Mouse (Mus musculus): ENCODE data around the gene Itga9.

The Itga9 gene

DNA sequence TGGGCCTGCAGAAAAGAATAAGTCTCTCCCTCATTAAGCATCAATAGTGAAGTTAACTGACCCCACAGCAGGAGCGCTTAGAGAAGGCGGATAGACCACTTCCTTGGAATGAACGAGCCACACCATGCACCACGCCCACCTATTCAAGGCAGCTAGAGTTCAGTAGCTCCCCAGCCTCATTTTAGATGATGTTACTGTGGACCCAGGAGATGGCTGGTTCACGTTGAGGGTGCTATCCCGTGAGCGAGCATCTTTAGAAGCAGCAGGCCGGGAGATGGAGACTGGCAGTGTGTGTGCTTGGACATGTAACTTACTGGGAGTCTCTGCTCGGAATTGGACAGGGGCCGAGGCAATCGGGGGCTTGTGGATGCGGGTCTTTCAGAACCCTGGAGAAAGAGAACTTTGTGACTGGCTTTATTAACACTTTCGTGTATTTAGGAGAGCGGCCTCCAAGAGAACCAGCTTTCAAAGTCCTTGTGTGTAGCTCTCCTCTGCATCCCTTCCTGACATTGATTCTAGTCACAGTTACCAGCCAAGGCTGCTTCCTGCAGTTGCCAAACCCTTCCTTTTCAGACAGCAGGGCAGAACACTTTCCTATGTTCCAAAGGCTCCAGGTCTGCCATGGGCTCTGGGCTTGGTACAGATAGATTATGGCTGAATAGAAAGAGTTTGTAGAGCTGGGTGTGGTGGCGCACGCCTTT, 1.4 kb downstream of the Itga9 start:
- no peak for DNase-seq (ENCODE audit: low spot score in 2 of 2)

DNA sequence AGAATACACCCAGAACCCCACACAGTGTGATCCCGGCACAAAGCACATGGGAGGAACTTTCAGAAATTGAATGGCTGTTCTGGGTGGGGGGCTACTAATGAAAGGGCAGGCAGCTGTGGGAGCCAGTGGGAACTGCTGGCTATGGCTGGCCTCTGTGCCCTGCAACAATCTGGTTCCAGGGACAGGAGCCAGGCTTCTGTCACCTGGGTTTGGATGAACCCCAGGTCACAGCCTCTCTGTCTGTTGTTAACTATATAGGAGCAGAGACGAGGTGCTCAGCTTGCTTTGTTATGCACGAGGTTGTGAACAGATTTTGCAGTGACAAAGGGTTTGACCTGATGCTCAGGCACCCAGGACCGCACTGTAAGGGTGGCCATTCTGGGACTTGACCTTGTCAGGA, 2.1 kb downstream of the Itga9 start:
- no peak for DNase-seq (ENCODE audit: low spot score in 2 of 2)

DNA sequence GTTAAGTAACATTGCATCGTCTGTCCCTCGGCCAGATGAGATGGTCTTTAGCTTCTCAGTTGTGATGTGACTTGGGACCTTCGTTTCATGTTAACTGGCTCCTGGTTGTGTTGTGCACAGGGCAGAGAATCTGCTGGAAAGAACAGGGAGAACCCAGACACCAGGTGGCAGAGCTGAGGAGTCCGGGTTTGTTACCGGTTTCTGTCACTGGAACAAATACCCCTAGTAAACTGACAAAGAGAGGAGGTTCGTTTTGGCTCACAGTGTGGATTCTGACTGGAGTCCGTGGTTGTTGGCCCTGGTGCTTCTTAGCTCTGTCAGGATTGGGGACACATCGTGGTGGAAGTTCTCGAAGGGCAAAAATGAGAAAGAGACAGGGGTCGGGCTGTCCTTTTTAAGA, 3.6 kb downstream of the Itga9 start:
- DNase-seq (ENCODE audit: low spot score in 2 of 2), result no peak

DNA sequence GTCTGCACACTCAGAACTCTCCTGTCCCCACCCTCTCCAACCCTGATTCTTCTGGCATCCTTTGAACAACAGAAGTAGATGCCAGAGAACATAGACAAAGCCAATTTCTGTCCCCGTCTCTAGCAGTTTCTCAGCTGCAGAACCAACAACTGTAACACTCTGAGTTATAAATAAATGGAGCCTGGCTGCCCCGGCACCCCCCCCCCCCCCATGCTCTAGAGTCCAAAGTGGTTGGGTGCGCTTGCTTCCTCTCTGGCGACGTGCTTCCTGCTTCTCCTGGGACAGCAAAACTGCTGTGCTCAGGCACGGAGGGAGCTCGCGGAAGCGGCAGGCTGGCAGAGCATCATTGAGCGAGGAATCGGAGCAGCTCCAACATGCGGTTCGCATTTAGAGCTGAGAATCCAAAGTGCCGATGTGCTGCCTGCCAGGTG, 4.6 kb downstream of the Itga9 start:
- DNase-seq (ENCODE audit: low spot score in 2 of 2), result peak; percentile 30 to 44

DNA sequence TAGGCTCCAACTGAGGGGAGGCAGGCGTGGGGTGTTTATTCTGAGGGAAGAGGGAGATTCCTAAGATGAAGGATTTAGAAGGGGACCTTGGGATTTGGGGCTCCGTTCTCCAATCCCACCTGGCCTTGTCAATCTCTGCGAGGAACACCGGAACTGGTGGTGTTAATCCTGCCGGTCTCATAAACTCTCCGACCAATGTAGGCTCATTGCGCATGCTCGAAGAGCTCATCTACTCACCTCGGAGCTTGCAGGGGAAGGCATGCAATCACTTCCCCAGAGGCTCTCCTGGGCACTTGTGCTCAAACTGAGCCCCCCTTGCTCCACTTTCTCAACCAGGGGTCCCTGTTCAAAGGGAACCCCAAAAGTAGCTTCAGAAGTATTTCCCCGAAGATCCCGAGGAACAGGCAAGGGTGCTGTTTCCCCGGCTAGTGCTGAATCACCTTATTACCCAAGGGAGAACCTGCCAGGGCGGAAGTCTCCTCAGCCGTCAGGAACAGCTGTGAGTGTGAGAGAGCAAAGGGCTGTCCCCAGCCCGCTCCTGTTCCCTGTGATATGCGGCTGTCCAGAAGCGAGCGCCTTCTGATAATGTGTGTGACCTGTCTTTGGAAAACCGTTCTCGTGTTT, 5.6 kb downstream of the Itga9 start:
- no peak for DNase-seq (ENCODE audit: low spot score in 2 of 2)

DNA sequence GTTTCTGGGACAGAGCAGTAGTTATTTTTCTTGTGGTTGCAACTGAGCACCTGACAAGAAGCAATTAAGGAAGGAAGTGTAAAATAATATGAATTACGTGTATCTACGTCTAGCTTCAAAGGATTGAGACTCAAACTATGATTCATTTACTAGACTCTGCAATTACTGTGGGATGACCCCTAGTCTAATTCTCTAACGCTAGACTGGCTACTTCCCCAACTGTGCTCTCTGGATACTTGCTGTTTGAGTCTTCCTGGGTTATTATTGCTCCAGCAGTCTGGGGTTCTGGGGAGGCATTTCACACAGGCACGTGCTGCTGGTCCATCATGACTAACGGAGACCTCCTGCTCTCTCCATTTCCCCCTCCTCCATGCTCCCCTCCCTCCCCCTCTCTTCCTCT, 10.7 kb downstream of the Itga9 start:
- DNase-seq (ENCODE audit: low spot score in 2 of 2), result no peak

DNA sequence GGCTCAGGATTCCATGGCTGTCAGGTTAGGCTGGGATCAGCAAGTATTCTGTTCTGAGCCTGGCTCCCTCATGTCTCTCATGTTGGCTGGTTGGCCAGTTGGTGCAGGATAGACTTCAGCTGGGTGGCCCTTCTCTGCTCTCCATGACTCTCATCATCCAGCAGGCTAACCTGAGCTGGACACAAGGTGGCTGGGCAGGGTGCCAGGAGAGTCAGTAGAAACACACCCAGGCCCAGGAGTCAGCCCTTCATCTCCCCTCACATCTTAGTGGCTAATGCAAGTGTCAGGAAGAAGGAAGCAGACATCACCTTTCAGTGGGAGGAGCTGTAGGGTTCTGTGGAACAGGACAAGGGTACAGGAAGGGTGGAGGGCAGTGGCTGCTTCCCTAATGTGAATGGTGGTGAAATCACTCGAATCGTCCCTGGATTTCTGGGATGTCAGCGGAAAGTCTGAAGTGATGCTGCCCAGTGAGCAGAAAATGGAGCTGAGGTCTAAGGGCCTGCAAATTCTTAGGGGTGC, 12.3 kb downstream of the Itga9 start:
- DNase-seq (ENCODE audit: low spot score in 2 of 2), result no peak

DNA sequence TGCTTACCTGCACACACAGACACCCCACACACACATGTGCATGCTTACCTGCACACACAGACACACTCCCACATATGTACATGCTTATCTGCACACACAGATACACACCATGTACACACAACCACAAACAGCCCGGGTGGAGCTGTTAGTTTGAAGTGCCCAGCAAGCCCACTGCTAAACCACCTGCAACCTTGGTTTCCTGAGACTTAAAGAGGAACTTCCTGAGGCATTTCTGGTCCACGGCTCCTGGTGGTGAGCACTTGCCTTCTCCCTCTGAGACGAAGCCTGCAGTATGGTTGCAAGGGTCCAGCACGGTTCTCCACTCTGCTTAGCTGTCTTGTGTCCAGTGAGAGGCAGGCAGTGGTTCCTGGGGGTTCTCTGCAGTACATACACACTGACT, 14.3 kb downstream of the Itga9 start:
- no peak for DNase-seq (ENCODE audit: low spot score in 2 of 2)

DNA sequence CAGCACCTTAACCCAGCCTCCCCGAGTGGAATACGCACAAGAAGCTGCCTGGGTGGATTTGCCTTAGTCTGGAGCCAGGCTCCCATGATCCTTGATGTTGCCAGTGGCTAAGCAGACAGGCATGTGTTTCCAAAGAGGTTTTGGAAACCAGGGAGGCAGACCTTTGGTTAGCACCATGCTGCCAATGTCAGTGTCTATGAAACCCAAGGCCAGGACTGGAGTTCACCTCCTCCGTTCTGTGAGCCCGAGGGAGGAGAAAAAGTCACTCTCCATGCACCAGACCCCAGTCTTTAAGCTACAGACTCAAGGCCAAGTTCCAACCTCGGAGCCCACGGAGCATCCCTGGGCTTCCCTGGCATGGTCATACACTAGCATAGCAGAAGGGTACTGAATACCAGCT, 15.2 kb downstream of the Itga9 start:
- no peak for DNase-seq (ENCODE audit: low spot score in 2 of 2)

DNA sequence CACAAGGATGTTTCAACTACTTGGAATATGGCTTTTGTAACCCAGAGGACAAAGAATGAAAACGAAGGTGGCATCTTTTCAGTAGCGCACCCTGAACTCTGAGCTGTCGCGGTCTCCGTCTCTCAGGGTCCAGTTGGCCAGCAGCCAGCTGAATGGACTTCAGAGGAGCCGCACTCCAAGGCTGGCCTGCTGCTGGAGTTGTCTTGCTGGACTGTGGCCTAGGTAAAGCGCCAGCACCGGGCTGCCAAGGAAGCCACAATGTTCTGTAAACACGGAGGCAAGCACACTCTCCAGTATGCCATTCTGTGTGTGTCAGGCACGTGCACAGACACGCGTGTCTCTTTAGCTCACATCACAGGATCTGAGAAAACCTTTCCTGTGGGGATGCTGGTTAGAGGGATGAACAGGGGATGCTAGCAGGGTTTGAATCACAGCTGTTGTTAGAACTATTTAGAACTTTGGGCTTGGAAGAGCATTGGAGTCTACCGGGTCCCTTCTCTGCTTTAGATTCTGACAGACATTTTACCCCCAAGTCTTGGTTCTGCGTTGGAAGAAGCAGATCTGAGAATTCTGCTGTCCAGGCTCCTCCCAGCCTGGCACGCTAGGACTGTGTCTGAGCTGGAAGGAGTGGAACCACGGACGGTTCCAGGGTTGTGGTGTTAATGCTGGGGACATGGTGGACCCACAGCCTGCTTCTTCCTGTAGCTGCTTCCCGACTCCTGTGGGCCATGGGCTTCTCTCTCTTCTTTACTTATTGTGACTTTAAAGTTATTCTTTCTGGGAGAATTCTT, 16.1 kb downstream of the Itga9 start:
- peak; percentile 8 to 24 for DNase-seq (ENCODE audit: low spot score in 2 of 2)

DNA sequence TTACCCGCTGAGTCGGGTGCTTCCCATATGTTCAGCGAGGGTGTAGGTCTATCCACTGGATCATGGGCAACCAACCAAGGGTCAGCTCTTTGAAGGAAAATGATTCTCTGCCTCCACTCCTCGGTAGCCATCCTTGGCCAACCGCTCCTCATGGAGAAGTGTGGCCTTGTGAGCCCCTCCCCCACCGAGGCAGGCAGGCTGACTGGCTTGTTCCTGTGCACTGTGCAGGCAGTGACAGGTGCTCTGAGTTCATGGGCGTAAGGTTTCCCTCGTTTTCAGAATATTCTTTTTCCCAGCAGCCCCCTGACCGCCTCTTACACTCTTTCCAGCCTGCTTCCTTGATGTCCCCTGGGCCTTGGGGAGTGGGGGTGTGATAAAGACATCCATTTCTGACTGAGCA, 17.0 kb downstream of the Itga9 start:
- DNase-seq (ENCODE audit: low spot score in 2 of 2), result no peak

DNA sequence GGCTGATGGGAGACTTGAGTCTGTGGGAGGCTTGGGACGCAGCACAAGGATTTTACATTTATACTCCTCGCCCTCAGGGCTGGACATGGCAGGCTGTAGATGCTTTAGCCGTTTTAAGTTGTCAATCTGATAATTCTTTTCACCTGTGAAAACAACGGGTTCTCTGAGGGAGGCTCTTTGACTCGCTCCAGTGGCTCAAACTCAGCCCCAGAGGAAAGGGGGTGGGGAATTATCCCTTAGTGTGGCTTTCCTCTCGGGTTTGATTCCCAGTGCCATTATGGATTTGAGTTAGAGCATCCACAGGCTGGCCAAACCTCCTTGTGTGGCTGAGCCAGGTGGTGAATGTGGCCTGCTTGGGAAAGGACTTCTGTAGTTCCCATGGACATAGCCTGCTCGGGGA, 17.7 kb downstream of the Itga9 start:
- DNase-seq (ENCODE audit: low spot score in 2 of 2), result no peak

DNA sequence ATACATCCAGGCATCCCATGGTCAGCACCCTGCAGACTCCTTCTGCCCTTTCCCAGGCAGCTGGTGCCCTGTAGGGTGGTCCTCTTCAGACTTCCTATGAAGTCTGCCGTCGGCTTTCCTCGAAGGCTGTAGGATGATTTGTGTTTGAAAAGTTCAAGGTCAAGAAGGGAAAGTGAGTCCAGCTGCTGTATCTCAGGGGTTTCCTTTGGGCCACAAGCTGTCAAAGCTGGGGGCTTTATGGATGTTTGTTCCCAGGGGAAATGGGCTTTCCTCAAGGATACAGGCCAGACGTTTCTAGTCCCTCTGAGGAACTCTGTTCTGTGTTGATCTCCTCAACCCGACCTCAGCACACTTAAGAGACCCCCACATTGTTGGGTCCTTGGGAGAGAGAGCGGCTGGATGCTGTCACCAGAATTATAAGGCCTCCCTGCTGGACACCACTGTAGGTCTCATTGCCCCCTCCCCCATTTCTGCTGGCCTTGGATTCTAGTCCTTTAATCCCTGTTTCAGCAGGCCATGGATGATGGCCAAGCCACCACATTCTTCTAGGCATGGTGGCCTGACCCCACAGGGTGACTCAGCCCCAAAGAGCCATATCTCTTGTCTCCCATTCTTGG, 23.4 kb downstream of the Itga9 start:
- no peak for DNase-seq (ENCODE audit: low spot score in 2 of 2)

DNA sequence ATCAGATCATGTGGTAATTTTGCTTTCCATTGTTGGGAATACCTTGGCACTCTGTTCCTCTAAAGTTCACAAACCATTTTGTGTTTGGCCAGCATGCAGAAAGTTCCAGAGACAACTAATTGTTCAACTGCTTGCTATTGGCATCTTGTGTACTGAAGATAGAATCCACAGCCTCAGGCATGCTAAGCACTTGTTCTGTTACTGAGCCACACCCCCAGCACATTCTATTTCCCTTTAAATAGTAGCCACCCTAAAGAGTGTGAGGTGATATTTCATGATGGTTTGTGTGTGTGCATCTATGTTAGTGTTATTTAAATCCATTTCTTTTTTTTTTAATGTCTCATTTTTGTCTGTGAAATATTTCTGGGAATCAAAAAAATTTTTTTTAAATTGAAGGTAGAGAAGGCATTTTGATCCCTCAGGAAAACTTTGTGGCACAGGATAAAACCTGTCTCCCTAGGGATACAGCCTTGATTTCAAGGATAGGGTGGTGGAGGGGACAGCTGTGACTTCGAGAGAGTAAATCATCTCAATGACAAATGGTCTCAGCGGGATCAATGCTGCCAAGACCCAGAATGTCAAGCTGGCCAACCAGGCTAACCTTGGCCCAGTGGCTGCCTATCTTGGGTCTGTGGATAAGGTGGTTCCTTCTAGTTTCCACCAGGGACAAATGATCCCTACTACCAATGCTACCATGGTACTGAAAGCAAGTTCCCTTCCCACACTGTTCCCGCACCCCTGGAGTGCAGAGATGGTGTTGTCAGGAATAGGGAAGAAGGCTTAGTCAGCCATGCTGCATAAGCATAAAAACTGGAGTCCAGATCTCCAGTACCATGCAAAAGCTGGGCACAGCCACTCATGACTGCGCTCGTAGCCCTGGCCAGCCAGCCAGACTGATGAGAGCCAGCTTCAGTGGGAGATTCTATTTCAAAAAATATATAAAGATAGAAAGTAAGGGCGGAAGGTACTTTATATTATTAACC, 25.6 kb downstream of the Itga9 start:
- DNase-seq (ENCODE audit: low spot score in 2 of 2), result no peak

DNA sequence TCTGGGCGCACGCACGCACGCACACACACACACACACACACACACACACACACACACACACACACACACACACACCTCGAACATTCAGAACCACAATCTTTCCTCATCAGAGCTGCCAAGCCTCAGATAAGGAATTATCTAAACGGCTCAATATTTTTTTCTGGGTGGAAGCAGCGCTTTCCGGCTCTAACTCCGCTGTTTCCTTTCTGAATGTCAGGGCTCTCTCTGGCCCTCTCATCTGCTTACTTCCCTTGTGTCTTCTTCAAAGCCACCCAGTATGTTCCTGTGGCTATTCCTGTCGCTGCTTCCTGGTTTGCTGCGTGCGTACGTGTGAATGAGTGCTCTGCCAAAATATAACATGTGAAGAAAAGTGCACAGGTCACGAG, 26.3 kb downstream of the Itga9 start:
- no peak for DNase-seq (ENCODE audit: low spot score in 2 of 2)

DNA sequence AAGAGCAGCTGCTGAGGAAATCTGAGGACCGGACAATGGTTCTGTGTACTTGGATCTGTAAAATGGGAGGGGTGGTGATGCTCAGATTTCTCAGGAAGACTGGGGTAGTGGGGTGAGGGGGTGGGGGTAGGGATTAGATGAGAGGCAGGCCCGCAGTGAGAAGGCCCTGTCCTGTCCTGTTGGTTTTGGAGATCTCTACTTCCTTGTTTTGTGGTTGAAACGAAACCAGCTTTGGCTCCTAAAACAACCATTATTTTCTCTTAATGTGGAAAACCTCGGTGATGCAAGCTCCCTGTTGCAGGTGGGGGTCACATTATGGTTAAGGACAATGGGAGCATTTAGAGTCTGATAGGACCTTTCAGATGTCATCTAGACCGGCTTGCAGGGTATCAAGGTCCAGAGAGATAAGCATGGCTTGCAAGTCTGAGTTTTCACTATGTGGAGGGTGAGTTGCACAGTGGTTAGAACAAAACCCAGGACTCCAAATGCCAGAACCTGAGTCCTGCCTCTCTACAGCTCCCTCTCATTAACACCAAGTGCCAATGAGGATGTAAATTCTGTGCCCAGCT, 32.2 kb downstream of the Itga9 start:
- no peak for DNase-seq (ENCODE audit: low spot score in 2 of 2)

DNA sequence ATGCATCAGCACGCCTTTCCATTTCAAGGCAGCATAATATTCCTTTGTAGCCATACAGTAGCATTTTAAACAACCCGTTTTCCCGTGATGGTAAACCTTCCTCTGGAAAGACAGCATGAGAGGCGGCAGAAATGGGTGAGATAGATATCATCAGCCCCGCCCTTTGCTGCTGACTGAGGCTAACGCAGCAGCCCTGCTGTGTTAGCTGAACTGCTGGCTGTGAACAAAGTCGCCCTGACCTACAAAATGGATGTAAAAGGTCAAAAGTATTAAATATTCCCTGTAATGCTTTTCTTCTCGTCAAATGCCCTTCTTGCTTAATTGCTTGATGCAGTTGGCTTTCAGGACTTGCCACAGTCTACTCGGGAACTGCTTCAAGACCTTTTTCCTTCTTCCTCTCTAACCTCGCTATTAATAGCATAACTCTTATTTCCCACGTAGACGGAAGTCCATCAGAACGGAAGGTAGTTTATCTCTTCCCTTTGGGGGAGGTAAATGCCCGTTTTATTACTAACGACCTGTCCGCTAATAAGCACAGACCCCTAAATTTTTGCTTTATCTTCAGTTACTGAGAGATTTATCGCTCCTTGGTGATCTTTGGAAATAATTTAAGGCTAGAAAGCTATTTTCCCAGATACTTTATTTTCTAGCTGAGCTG, 39.3 kb downstream of the Itga9 start:
- DNase-seq (ENCODE audit: low spot score in 2 of 2), result no peak

DNA sequence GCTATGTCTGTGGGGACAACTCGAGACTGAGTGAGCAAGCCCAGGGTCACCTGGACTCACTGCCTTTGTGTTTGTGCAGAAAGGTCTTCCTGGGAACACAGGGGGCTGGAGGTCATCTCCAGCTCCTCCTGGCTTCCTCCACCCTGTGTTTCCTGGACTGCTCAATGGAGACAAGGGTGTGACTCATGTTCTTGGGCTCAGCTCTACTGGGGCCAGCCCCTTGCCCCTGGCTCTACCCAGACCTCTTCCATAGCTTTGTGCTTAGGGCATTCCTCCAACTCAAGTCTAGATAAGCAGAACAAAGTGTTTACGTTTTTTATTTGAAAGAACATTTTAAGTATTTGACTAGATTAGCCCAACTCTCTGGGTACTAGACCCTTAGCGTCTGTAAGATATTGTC, 41.0 kb downstream of the Itga9 start:
- DNase-seq (ENCODE audit: low spot score in 2 of 2), result no peak

DNA sequence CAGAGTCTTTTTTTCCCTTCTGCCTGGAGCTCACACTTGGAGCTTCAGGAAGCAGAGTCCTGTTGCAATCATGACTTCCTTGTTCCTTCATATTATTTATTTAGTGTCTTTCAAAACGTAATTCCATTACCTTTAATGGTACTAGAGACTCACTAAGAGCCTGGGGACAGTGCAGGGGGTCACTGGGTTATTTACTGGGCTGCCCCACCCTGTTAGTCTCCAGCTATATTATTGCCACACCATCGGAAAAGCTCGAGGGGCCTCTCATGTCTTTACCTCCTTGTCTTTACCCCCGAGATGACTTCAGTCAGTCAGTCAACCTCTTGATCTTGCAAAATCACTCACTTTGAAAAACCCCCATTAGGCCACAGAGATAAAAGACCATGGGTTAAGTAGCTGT, 44.5 kb downstream of the Itga9 start:
- no peak for DNase-seq (ENCODE audit: low spot score in 2 of 2)

DNA sequence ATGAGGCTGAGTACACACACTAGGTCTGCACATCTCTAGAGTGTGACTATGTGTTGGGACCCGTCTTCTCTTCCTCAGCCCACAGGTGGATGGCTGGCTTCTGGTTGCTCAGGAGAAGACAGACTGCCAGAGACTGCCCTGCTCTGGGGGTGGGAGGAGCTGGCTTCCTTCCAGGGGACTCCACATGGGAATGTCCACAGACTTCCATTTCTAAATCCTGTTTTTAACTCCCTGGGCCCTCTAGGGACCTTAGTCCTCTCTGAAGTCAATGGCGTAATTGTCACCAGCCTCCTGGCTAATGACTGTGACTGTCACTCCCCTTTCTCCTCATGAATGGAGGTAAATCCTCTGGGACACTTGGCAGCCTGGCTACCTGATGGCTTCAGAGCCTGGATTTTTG, 45.4 kb downstream of the Itga9 start:
- DNase-seq (ENCODE audit: low spot score in 2 of 2), result no peak

Measured in right cerebral cortex, postnatal 36 days (tissue).